Mouse (Mus musculus) kidney, adult 2 months (tissue): ENCODE measurements around the gene Man2b2. TPM values are rescaled to one million over a fixed set of nuclear protein-coding genes. Genes with fewer than 3 reads are reported as not detected.

Source experiments
- DNase-seq: peaks from one replicate; pipeline ENCODE4 v3.0.0; 2021
- H3K27ac ChIP-seq: fragments of 200-500 bp; 2 replicates; pipeline ENCODE4 v1.5.1; 2012; ENCODE audit warnings: low read depth, low read length, control low read depth, inconsistent platforms; ENCODE audit not compliant: insufficient read depth
- H3K27me3 ChIP-seq: fragments of 200-500 bp; replicated peaks from 2 replicates; pipeline ENCODE4 v1.6.1; 2012; ENCODE audit warnings: mild to moderate bottlenecking, moderate library complexity, low read length, inconsistent platforms; ENCODE audit not compliant: control insufficient read depth, insufficient read depth
- H3K36me3 ChIP-seq: fragments of 200-500 bp; 2 replicates; pipeline ENCODE4 v1.6.1; 2012; ENCODE audit warnings: mild to moderate bottlenecking, moderate library complexity, low read length, inconsistent platforms; ENCODE audit not compliant: control insufficient read depth, insufficient read depth
- H3K4me1 ChIP-seq: fragments of 200-500 bp; 2 replicates; pipeline ENCODE4 v1.6.1; 2011; ENCODE audit warnings: low read length; ENCODE audit not compliant: control insufficient read depth, insufficient read depth
- H3K4me3 ChIP-seq: fragments of 200-500 bp; 2 replicates; pipeline ENCODE4 v1.5.1; 2011; ENCODE audit warnings: mild to moderate bottlenecking, low read depth, low read length, control low read depth; ENCODE audit not compliant: insufficient read depth
- CTCF ChIP-seq: fragments of 200-500 bp; conservative IDR thresholded peaks from 2 replicates; pipeline ENCODE4 v1.5.1; 2011; ENCODE audit warnings: low read depth, mild to moderate bottlenecking, control low read depth, low read length, moderate library complexity, mixed read lengths; ENCODE audit not compliant: insufficient read depth, insufficient read length
- POLR2A ChIP-seq: fragments of 200-500 bp; IDR thresholded peaks from one replicate; pipeline ENCODE4 v1.6.1; 2011; ENCODE audit warnings: low read depth, low read length, control low read depth
- WGBS: fragments of 180-500 bp; shearing (Covaris S2); methylation state at CpG from one replicate; pipeline ENCODE4 v1.1.7; 2018; 5-methylcytosine and 5-hydroxymethylcytosine counted together
- polyA plus RNA-seq: library from polyadenylated mRNA; depleted of rRNA; stranded (reverse); fragments of >200 nt; gene quantifications from 2 replicates; pipeline ENCODE4 v1.2.3, GENCODE M21; 2012

Gene Man2b2
- polyA plus RNA-seq, 1 experiment, result 97.4 TPM

DNA sequence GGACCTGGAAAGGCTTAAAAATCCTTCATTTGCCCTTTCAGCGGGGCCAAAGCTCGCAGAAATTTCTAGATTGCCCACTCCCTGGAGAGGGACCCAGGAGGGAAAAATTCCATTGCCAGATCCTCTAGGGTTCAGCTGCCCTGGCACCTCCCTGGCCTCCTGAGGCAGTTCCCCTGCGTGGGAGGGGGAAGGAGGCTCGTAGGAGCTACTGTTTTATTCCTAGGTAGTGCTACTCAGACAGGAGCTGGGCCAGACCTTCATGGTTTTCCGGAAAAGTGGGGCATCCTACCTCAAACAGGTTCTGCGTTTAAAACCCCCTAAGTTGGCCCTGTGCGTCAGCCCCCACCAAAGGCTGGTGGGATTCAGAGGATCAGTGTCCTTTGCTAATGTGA, 38.7 kb upstream of the Man2b2 start:
- no peaks in the 10 kb centered on the region for H3K27me3 ChIP-seq
- under 1% methylated on average over 7 of the region's 7 CpGs for WGBS
- H3K4me3 ChIP-seq, result no peak overlapping the region
- H3K27ac ChIP-seq, result no peak overlapping the region
- no peak for DNase-seq
- no peaks in the 10 kb centered on the region for H3K36me3 ChIP-seq
- no peaks in the 10 kb centered on the region for H3K4me1 ChIP-seq
- TF ChIP-seq CTCF (no peak), POLR2A (no peak)

DNA sequence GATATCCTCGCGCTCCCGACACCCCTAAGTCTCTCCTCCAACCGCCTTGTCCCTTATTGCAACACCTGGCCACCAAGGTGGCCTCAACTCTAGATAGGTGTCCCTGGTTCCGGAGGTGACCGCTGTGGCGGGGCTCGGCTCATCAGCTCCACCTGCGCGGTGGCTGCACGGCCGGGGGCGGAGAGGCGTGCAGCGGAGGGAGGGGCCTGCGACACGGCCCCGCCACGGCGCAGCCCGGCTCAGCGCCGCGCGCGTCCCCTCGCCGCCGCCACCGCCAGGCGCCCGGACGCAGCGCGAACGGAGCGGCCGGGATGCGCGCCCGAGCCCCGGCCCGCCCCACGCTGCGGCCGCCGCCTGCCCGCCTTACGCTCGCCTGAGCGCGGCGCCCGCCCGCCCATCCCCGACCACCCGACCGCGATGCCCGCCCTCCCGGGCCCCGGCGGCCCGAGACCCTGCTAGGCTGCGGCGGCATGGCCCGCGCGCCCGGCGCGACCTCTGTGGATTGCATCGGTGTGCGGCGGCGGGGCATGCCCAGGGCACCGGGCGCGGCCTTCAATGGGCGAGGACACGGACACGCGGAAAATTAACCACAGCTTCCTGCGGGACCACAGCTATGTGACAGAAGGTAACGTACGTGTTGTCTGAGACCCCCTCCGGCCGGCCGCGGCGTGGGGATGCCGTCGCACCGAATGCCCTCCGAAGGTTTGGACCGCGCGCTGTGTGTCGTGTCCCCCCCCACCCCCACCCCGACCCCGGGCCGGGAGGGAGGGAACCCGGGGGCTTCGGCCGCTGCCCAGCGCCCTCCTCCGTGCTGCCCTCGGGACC, 38.0 kb upstream of the Man2b2 start, which contains the start of gene Ppp2r2c:
Ppp2r2c (plus strand) TSS at position 248 of the 825 bp plus-strand sequence.
- no peak for TF ChIP-seq POLR2A
- TF ChIP-seq CTCF, result no peak
- WGBS, result 4% methylated on average over 108 of the region's 108 CpGs
- Histone ChIP-seq H3K27me3 (no peaks in the 10 kb centered on the region), H3K36me3 (no peaks in the 10 kb centered on the region), H3K4me3 (no peak within 1 kb of the TSS), H3K4me1 (no peaks in the 10 kb centered on the region), H3K27ac (no peak within 1 kb of the TSS)
- no peak for DNase-seq

DNA sequence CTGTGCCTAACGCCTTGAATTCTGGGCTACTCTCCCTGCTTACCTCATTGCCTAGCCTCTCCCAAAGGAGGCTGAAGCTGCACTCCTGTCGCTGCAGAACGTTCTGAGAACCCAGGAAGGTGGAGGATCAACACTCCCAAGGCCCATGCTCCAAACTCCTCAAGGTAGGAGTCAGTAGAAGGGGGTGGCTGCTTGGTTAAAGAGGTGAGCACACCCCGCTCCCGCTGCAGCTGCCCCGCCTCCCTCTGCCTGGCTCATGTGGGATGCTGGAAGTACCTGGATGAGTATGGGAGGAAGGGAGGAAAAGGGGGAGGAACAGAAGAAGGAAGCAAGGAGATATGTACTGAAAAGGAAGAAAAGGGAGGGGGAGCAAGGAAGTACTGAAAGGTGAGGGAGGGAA, 37.1 kb upstream of the Man2b2 start:
- WGBS, result 8% methylated on average over 6 of the region's 6 CpGs
- no peak for DNase-seq
- no peaks in the 10 kb centered on the region for H3K27me3 ChIP-seq

DNA sequence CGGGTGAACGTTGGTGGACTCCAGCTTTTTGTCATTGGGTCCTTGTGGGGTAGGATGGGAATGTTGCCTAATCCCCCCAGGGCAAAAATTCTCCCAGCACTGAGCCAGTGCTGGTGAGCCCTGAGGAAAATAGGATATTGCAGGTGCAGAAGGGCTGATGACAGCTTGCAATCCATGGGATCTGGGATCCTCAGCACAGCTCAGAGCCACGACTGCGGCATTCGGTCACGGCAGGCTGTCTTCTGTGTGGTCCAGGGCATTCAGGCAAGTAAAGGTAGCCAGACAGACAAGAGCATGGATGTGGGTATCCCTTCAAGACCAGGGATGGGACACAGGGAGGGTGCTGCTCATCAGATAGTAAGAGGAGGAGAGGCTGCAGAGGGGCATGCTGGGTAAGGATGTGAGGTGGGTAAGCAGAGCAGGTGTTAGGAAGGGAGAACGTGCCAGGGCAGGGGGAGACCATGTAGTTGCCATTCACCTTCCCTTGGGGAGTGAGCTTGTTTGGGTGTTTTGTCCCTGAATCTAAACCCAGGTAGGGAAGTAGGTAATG, 36.3 kb upstream of the Man2b2 start:
- DNase-seq, result no peak
- H3K4me1 ChIP-seq, result no peaks in the 10 kb centered on the region
- no peaks in the 10 kb centered on the region for H3K27me3 ChIP-seq
- no peak overlapping the region for H3K4me3 ChIP-seq
- TF ChIP-seq CTCF, result no peak
- TF ChIP-seq POLR2A, result no peak
- 63% methylated on average over 7 of the region's 7 CpGs for WGBS
- H3K27ac ChIP-seq, result no peak overlapping the region
- H3K36me3 ChIP-seq, result no peaks in the 10 kb centered on the region

More for the DNA sequence above, 37.1 kb upstream of the Man2b2 start:
- Histone ChIP-seq H3K4me1 (no peaks in the 10 kb centered on the region), H3K36me3 (no peaks in the 10 kb centered on the region), H3K27ac (no peak overlapping the region), H3K4me3 (no peak overlapping the region)
- TF ChIP-seq CTCF (no peak), POLR2A (no peak)

DNA sequence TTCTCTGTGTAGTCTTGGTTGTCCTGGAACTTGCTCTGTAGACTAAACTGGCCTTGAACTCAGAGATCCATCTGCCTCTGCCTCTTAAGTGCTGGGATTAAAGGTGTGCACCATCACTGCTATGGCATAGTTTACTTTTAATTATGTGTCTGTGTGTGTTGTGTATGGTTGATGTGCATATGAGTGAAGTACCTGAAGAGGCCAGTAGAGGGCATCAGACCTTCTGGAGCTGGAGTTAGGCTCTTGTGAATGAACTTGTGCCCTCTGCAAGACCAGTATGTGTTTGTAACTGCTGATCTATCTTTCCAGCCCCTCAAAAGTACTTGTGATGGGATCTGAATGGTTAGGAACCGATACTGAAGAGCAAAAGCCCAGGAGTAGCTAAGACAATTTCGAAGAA, 30.6 kb upstream of the Man2b2 start:
- 94% methylated on average over 2 of the region's 2 CpGs for WGBS
- no peaks in the 10 kb centered on the region for H3K36me3 ChIP-seq
- DNase-seq, result no peak
- no peak overlapping the region for H3K4me3 ChIP-seq
- no peaks in the 10 kb centered on the region for H3K4me1 ChIP-seq
- H3K27me3 ChIP-seq, result no peaks in the 10 kb centered on the region
- no peak for TF ChIP-seq POLR2A
- no peak for TF ChIP-seq CTCF
- no peak overlapping the region for H3K27ac ChIP-seq

DNA sequence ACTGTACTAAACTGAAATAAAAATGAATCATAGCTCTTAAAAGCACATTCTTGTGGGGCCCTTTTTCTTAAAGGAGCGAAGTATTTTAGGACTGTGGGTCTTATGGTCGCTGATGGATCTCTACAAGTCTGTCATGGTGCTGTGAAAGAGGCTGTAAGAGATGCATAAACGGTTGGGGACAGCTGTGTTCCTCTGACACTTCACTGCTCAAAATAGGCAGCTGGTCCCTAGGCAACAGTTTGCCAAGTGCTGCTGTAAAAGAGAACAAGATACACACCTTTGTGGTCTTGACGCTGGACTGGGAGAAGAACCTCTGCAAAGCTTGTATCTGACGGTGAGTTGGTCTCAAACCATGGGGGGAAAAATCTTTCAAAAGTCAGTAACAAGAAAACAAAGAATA, 27.1 kb upstream of the Man2b2 start:
- no peak for DNase-seq
- Histone ChIP-seq H3K36me3 (no peaks in the 10 kb centered on the region), H3K27me3 (no peaks in the 10 kb centered on the region), H3K27ac (no peak overlapping the region), H3K4me3 (no peak overlapping the region), H3K4me1 (no peaks in the 10 kb centered on the region)
- WGBS, result 65% methylated on average over 5 of the region's 5 CpGs
- TF ChIP-seq CTCF (no peak), POLR2A (no peak)

DNA sequence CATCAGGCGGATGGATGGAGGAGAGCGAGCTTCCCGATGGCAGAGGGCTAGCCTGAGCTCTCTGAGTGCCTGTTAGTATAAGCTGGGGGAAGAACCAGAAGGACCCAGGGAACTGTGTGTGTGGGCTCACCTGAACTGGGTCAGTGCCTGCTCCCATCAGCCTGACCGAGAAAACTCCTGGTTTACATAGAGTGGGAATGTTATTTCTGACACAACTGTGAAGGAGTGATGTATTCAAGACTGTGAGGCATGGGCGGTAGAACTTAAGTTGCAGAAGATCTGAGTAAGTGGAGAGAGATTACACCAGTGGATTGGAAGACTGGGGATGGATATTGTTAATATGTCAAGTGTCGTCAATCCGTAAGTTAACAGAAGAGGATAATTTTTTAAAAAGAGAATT, 26.1 kb upstream of the Man2b2 start:
- no peaks in the 10 kb centered on the region for H3K36me3 ChIP-seq
- WGBS, result 90% methylated on average over 7 of the region's 7 CpGs
- no peak for TF ChIP-seq CTCF
- no peaks in the 10 kb centered on the region for H3K4me1 ChIP-seq
- DNase-seq, result no peak
- H3K4me3 ChIP-seq, result no peak overlapping the region
- no peaks in the 10 kb centered on the region for H3K27me3 ChIP-seq
- no peak overlapping the region for H3K27ac ChIP-seq

DNA sequence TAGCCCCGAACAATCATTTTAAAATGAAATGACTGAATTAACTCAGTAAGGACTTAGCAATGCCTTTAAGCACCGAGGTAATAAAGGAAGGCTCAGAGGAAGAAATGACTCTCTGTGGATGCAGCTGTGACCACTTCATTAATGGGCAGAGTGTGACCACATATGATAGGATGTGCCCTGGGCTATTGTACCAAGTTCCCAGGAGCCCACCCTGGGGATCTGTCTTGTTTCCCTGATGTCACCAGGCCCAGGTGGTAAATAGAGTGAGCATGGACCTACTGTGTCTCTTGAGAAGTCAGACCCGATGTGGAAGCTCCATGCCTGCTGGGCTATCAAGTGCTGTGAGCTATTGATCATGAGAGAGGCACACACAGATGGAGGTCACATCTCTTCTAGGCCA, 24.7 kb upstream of the Man2b2 start:
- no peak for DNase-seq
- H3K27ac ChIP-seq, result no peak overlapping the region
- H3K4me3 ChIP-seq, result no peak overlapping the region
- WGBS, result 76% methylated on average over 3 of the region's 3 CpGs
- no peaks in the 10 kb centered on the region for H3K27me3 ChIP-seq
- no peaks in the 10 kb centered on the region for H3K4me1 ChIP-seq
- no peak for TF ChIP-seq POLR2A
- no peaks in the 10 kb centered on the region for H3K36me3 ChIP-seq
